Mouse (Mus musculus) hindbrain, embryonic 12.5 days (tissue): ENCODE measurements around the gene Pgap2. TPM values are rescaled to one million over a fixed set of nuclear protein-coding genes. Genes with fewer than 3 reads are reported as not detected.

Source experiments
- ATAC-seq: fragments of 200-750 bp; cut with Nextera tagmentation; 2 replicates; pipeline ENCODE4 v1.8.0; 2017; ENCODE audit warnings: moderate TSS enrichment; ENCODE audit not compliant: low FRiP score
- H3K27ac ChIP-seq: fragments of 300-500 bp; sonication (generic); 2 replicates; pipeline ENCODE4 v1.5.1; 2016; ENCODE audit warnings: mild to moderate bottlenecking
- H3K27me3 ChIP-seq: fragments of 300-500 bp; sonication (generic); 2 replicates; pipeline ENCODE4 v1.6.1; 2016; ENCODE audit warnings: mild to moderate bottlenecking
- H3K36me3 ChIP-seq: fragments of 300-500 bp; sonication (generic); 2 replicates; pipeline ENCODE4 v1.6.1; 2016; ENCODE audit warnings: mild to moderate bottlenecking
- H3K4me1 ChIP-seq: fragments of 300-500 bp; sonication (generic); 2 replicates; pipeline ENCODE4 v1.6.1; 2016
- H3K4me2 ChIP-seq: fragments of 300-500 bp; sonication (generic); replicated peaks from 2 replicates; pipeline ENCODE4 v1.6.1; 2016; ENCODE audit warnings: mild to moderate bottlenecking
- H3K4me3 ChIP-seq: fragments of 300-500 bp; sonication (generic); 2 replicates; pipeline ENCODE4 v1.5.1; 2016; ENCODE audit warnings: mild to moderate bottlenecking
- H3K9ac ChIP-seq: fragments of 300-500 bp; sonication (generic); 2 replicates; pipeline ENCODE4 v1.6.1; 2016; ENCODE audit warnings: mild to moderate bottlenecking, moderate library complexity
- H3K9me3 ChIP-seq: fragments of 300-500 bp; sonication (generic); replicated peaks from 2 replicates; pipeline ENCODE4 v1.6.1; 2016; ENCODE audit warnings: mild to moderate bottlenecking
- WGBS: fragments of 180-500 bp; shearing (Covaris S2); methylation state at CpG from one replicate; pipeline ENCODE4 v1.1.7; 2016; 5-methylcytosine and 5-hydroxymethylcytosine counted together
- polyA plus RNA-seq: library from polyadenylated mRNA; unstranded; fragments of >200 nt; fragmentation: Nextera tagmentation; extraction: Ambion mirVana; gene quantifications from 2 replicates; pipeline ENCODE4 v1.2.1, GENCODE M21; 2016

Gene Pgap2
- polyA plus RNA-seq, 1 experiment from 2014 or later, result 61.0 TPM

GRCm38 (mm10) chr7:102281403-102281802 is 71.4 kb downstream of the Pgap2 start:
- H3K27me3 ChIP-seq, result no peaks in the 10 kb centered on the region
- 87% methylated on average over 1 of the region's 1 CpGs for WGBS
- H3K4me3 ChIP-seq, result no peak overlapping the region
- no peak overlapping the region for H3K9ac ChIP-seq
- H3K4me1 ChIP-seq, result no peaks in the 10 kb centered on the region
- H3K9me3 ChIP-seq, result no peaks in the 10 kb centered on the region
- no peaks in the 10 kb centered on the region for H3K36me3 ChIP-seq
- no peak overlapping the region for H3K27ac ChIP-seq
- H3K4me2 ChIP-seq, result no peak overlapping the region
- no peak for ATAC-seq

- Histone ChIP-seq H3K27me3 (no peaks in the 10 kb centered on the region), H3K27ac (no peak overlapping the region), H3K4me1 (no peaks in the 10 kb centered on the region), H3K4me2 (no peak overlapping the region), H3K36me3 (no peaks in the 10 kb centered on the region), H3K4me3 (no peak overlapping the region), H3K9ac (no peak overlapping the region), H3K9me3 (no peaks in the 10 kb centered on the region)
- ATAC-seq, result no peak
- 89% methylated on average over 5 of the region's 5 CpGs for WGBS
These were observed 72.3 kb downstream of the Pgap2 start for GRCm38 (mm10) chr7:102282261-102282660.

Other genes with a start within 250 kb of the Pgap2 start
- gene Il18bp, start 191.5 kb upstream of the Pgap2 start, polyA plus RNA-seq, result 3.9 and 5.4 TPM in 2 replicates
- 29.2 and 31.6 TPM in 2 replicates for gene Rnf121, start 144.7 kb upstream of the Pgap2 start, polyA plus RNA-seq
- gene Xndc1, start 144.7 kb upstream of the Pgap2 start, polyA plus RNA-seq, result 34.6 and 37.3 TPM in 2 replicates
- gene Xntrpc, start 144.5 kb upstream of the Pgap2 start, polyA plus RNA-seq, result 2.5 and 3.0 TPM in 2 replicates
- 0.21 TPM in 1 of 2 replicates, not detected in the other for gene Trpc2, start 127.1 kb upstream of the Pgap2 start, polyA plus RNA-seq
- gene Art1, start 108.5 kb upstream of the Pgap2 start, polyA plus RNA-seq, result 1.2 and 2.4 TPM in 2 replicates
- gene Art5, start 100.7 kb upstream of the Pgap2 start, polyA plus RNA-seq, result 1.1 and 1.3 TPM in 2 replicates
- gene Chrna10, start 93.4 kb upstream of the Pgap2 start, polyA plus RNA-seq, result not detected in 2 replicates
- 42.0 and 42.3 TPM in 2 replicates for gene Nup98, start within 50 bp of the Pgap2 start, polyA plus RNA-seq
- 29.8 and 29.9 TPM in 2 replicates for gene Rhog, start 45.8 kb downstream of the Pgap2 start, polyA plus RNA-seq
- gene Stim1, start 57.6 kb downstream of the Pgap2 start, polyA plus RNA-seq, result 14.8 and 17.1 TPM in 2 replicates
- 114 and 116 TPM in 2 replicates for gene Rrm1, start 231.5 kb downstream of the Pgap2 start, polyA plus RNA-seq